Mouse (Mus musculus) MEL (cell line): ENCODE measurements around the gene Dnaaf2.

Experiments used
- CTCF ChIP-seq, 3 experiments: IDR thresholded peaks in 2 of 3; conservative IDR thresholded peaks in 1 of 3; 2 replicates each; pipeline ENCODE4 v1.5.1; 2011 to 2012; ENCODE audit warnings: low read length in 3 of 3, low read depth in 2 of 3, mild to moderate bottlenecking in 2 of 3, improper control_type of control experiment in 1 of 3, inconsistent platforms in 1 of 3, mixed read lengths in 1 of 3, moderate library complexity in 1 of 3; ENCODE audit not compliant: control insufficient read depth in 1 of 3, insufficient read depth in 1 of 3, poor library complexity in 1 of 3, severe bottlenecking in 1 of 3
- EP300 ChIP-seq, 2 experiments: IDR thresholded peaks; 2 replicates each; pipeline ENCODE4 v1.6.1; 2011; ENCODE audit warnings: improper control_type of control experiment in 2 of 2, low read length in 2 of 2, low read depth in 1 of 2, mild to moderate bottlenecking in 1 of 2
- KAT2A ChIP-seq: conservative IDR thresholded peaks from 2 replicates; pipeline ENCODE4 v1.6.1; 2012; ENCODE audit warnings: low read depth, low read length, improper control_type of control experiment, inconsistent platforms
- MAZ ChIP-seq: IDR thresholded peaks from 2 replicates; pipeline ENCODE4 v1.6.1; 2012; ENCODE audit warnings: low read depth, mild to moderate bottlenecking, inconsistent platforms, low read length, improper control_type of control experiment
- POLR2A ChIP-seq, 2 experiments: IDR thresholded peaks; 2 replicates each; pipeline ENCODE4 v1.6.1; 2011 to 2012; ENCODE audit warnings: low read length in 2 of 2, mild to moderate bottlenecking in 2 of 2, control low read depth in 1 of 2, improper control_type of control experiment in 1 of 2, low read depth in 1 of 2, moderate library complexity in 1 of 2; ENCODE audit not compliant: control insufficient read depth in 1 of 2, insufficient read depth in 1 of 2, poor library complexity in 1 of 2
- POLR2AphosphoS2 ChIP-seq: IDR thresholded peaks from 2 replicates; pipeline ENCODE4 v1.6.1; 2011; ENCODE audit warnings: low read length, improper control_type of control experiment

DNA sequence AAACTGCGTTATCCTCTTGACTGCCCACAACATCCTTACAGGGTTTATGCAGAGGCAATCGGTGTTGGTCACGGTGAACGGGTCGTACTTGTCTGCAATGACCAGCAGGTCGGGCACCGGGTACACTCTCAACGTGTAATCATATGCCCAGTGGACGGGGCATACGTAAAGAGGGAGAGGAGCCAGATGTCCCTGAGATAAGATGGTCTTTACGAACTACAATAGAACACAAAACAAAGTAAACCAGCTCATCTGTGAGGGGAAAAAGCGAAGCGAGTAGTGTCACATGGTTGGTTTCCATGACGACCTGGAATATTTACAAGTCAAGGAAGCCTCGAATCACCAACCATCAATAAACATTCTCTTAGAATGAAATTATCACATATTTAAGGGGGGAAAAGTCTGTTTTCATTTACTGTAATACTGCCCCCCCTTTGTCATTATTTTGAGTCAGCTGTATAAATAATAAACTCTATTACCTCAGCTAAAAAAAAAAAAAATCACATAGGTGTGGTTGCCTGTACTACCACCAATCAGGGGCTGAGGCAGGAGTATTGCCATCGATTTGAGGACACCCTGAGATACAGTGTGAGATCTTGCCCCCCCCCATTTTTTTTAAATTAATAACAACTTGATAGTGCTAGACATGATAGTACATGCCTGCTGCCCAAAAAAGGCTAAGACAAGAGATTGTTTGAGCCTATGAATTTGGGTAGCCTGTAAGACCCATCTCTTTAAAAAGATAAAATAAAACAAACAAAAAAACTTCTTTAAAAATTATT is 6.0 kb upstream of the Dnaaf2 start, which contains the start of gene Gm49384:
- no peak for TF ChIP-seq POLR2AphosphoS2
- TF ChIP-seq CTCF (IDR thresholded peaks at IDR 0.05 in 2 of 3, conservative IDR thresholded peaks at IDR 0.05 in 1 of 3; ENCODE audit: control insufficient read depth in 1 of 3, insufficient read depth in 1 of 3, low read depth in 2 of 3, low read length in 3 of 3, poor library complexity in 1 of 3, severe bottlenecking in 1 of 3): no peak
- TF ChIP-seq POLR2A (IDR thresholded peaks at IDR 0.05; ENCODE audit: control insufficient read depth in 1 of 2, insufficient read depth in 1 of 2, low read depth in 1 of 2, low read length in 2 of 2, poor library complexity in 1 of 2): no peak
- TF ChIP-seq MAZ: no peak
- TF ChIP-seq KAT2A: no peak
- no peak for TF ChIP-seq EP300 (IDR thresholded peaks at IDR 0.05; ENCODE audit: low read depth in 1 of 2, low read length in 2 of 2)
